Mouse (Mus musculus) mouse trophoblast stem cell (cell line): ENCODE results near the gene Sypl2.

ENCODE experiments used
- in situ Hi-C, 2 experiments: fragments of 300-500 bp; cut with MseI, MboI; formaldehyde crosslinking; loops; 2 replicates in 1 of 2; 3 replicates in 1 of 2; pipeline ENCODE4 v1.15.1; 2025

Sypl2 gene

DNA sequence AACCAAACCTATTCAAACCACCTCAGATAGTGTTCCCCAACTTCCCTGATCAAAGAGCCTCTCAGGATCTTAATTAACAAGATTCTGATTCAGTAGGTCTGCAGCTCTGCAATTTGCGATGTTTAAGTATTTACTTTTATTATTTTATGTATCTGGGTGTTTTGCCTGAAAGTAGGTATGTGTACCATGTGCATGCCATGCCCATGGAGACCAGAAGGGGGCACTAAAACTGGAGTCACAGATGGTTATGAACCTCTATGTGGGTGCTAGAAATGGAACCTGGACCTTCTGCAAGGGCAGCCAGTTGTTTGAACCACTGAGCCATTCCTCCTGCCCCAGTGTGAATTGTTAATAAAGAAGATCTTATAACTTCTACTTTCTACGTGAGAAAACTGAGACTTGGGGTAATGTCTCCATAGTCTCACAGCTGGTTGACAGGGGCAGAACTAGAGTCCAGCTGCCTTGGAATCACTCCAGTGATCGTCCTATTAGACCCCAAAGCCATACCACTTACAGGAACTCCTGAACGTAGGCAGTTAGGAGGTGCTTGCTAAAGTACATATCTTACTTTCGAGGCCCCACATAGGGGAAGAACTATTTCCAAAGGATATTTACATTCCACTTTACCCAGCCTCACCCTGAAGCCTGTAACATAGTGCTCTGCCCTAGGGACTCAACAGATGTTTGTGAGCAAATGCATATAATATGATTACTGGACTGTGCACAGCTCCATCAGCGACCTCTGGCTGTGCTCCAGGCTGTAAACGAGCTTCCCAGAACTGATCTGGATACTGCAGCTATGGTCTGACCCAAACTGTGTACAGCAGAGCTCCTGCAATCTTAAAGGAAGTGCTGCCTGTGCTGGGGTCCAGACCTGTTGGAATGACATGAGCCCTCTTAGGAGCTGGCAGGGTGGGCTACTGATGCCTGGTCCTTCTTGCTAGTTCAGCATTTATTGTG lies 47.4 kb downstream of the Sypl2 start:
- in situ Hi-C loops = no loop called here

DNA sequence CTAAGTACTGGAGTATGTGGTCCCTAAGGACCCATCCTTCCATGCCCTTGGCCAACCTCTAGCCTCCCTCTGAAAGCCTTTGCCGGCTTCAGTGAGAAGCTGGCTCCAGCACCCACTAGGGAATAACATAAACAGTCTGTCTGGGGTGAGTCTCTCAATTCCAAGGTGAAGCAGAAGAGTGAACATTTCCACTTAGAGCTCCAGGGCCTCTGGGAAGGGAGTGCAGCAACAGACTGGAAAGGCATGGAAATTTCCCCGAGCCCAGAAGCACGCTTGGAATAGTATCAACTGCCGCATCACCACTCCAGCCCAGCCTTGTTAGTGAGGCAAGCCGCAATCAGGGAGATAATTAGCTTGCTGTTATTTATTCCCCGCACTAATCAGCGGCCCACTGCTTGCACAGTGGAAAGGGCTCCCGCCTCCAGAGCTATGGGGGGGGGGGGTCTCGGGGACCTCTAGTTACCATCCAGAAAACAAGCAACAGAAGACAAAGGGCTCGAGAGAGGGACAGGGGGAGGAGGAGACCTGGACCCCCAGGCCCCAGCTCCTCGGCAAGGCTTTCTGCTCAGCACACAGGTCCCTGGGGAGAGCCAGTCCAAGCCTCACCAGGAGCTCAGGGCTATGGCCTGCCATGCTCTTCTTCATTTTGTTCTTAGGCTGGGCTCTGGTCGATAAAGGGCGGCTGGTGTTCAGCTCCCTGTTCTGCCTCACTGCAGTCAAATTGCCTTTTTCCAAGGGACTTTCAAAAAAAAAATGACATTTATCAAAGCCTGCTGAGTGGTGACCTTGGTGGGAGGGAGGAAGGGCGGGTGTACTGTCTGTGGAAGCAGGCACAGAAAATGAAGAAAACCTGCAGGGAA lies 51.5 kb downstream of the Sypl2 start:
- in situ Hi-C loops = no loop called here

DNA sequence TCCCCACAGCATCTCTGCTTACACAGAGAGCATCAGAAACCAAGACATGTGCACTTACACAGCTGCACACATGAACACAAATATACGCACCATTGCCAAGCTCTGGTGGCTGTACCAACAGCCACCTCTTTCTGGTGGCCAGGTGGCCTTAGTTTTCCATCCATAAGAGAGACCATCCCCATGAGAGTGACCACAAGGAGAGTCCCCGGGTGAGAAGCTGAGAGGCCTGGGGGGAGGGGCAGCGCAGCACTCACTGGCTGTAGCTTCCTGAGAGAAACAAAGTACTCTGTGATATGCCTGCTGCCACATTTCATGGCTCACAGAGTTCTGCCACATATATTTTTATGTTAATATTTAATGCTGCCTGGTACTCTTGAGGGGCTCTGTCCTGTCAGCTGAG lies 57.2 kb downstream of the Sypl2 start:
- in situ Hi-C loops = loop anchor here (10.0 kb wide), 1 partner anchor 66 kb away; no protein-coding TSS in a partner anchor

DNA sequence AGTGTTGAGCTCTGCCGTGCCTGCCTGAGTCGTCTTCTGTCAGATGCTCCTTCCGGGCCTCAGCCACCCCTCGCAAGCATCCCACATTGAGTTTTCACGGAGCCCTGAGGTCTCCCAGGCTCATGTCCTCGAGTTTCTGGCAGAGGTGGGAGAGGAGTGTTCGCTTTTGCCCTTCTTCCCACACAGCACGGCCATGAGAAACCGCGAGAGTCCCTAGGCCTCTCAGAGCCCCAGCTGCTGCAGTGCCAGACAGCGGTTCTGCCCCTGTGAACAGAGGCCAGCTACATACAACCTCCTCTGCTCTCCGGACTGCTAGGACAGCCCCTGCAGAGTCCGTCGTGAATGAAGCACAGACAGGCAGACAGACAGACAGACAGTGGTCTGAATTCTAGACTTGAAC lies 58.9 kb downstream of the Sypl2 start:
- in situ Hi-C loops = loop anchor here (10.0 kb wide), 1 partner anchor 67 kb away; no protein-coding TSS in a partner anchor

DNA sequence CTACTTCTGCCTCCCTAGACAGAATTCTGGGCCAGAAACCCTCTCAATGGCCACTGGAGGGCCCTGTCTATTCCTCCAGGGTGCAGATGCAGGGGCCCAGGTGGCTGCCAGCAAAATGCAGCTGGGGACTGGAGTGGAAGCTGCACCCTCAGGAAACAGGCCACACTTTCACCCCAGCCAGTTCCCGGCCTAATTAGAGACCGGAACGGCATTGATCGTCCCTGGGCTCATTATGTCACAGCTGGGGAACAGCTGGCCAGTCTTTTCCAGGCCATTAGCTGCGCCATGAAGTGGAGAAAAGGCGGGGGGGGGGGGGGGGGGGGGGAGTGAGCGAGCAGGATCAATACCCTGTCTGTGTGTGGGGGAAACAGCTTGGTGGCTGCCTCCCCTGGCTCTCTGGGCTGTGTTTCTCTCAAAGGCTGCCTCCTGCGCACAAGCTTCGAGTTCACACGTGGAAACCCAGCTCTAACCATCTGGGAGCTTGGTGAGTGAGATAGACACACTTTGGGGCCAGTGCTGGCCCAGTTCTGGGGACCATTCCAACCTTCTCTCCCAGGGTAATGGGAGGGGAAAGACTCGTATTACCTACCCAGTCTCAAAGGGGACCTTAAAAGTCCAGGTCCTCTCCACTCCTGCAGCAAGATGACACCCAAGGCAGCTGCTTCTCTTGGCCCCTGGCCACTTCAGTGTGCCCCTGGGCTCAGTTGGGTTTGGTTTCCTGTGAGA lies 59.8 kb downstream of the Sypl2 start:
- in situ Hi-C loops = loop anchor here (10.0 kb wide), 1 partner anchor 68 kb away; no protein-coding TSS in a partner anchor

DNA sequence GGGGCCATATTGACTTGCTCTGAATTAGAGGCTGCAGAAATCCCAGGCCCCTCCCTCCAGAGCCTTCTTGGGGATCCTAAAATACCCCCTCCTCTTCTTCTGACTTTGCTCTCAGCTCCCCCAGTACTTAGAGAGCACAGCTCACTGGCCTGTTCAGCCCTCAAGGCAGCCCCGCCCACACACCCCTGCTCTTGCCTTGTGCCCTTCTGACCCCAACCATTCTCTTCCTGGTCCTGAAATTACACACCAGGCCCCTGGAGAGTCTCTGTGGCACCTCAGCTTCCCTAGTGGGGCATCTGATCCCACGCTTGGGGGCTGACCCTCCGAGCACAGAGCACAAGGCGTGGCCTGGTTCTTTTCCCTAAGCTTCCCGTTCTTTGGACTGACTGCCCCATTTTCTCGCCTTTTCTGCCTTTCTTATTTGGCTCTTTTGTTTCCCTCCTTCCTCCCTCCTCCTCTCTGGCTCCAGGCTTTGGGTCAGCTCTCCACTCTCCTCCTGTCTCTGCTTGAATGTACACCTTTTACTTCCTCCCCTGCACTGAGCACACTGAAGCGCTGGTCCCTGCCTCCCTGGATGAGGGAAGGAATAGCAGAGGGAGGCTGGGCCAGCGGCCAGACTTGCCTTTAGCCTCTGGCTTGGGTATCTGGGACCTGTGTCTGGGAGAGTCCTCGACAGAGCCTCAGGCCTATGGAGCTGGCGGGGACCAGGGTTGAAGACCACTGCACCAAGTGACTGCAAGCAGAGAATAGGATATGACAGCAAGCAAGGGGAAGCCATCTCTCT lies 60.7 kb downstream of the Sypl2 start:
- in situ Hi-C loops = loop anchor here (10.0 kb wide), 1 partner anchor 69 kb away; no protein-coding TSS in a partner anchor

DNA sequence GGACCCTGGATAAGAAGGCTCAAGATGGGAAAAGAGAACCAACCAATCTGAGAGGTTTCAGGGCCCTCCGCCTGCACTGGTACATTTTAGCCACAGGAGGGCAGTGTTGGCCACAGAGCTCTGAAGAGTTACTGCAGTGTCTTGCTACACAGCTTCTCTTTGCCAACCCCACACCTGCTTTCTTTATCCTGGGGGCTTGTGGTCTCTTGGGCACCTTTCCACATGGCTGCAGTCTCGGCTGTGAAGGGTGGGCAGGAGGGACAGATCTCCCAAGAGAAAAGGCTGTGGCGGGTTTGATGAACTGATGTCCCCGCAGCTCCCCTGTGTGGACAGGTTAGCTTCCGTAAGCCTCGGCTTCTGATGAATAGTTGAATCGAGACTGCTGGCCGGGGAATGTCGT lies 61.6 kb downstream of the Sypl2 start:
- in situ Hi-C loops = loop anchor here (10.0 kb wide), 1 partner anchor 70 kb away; no protein-coding TSS in a partner anchor

DNA sequence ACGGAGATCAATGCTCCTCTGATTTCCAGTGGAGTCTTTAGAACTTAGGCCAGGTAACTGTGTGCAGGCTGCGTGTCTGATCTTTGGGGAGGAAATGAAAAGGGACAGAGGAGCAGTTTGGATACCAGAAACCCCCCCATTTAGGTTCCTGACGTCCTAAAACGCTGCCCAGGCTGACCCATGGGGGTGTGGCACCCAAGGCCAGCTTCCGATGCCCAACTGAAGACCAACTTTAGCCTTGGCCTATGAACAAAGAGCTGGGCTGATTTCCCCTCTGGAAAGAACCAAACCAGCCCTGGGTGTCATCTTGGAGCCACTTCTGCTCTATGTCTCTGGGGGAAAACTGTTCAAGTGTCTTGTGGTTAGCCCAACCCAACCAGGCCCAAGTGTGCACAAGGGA lies 62.4 kb downstream of the Sypl2 start:
- in situ Hi-C loops = loop anchor here (10.0 kb wide), 1 partner anchor 71 kb away; no protein-coding TSS in a partner anchor
